Mouse (Mus musculus): ENCODE results near the gene Ccl27a. TPM values are rescaled to one million over a fixed set of nuclear protein-coding genes. Genes with fewer than 3 reads are reported as not detected.

The Ccl27a gene
- polyA plus RNA-seq, 1 experiment from 2014 or later, result 219 TPM

- 85% methylated on average over 11 of the region's 11 CpGs for WGBS
Measured at GRCm38 (mm10) chr4:41758021-41758420, 16.0 kb downstream of the Ccl27a start.

GRCm38 (mm10) chr4:41757321-41757720, 16.7 kb downstream of the Ccl27a start:
- H3K27ac ChIP-seq (ENCODE audit: low read length), result no peak overlapping the region
- WGBS, result 92% methylated on average over 13 of the region's 13 CpGs

More at GRCm38 (mm10) chr4:41758021-41758420, 16.0 kb downstream of the Ccl27a start:
- no peak overlapping the region for H3K9ac ChIP-seq (replicated peaks; ENCODE audit: low read depth, low read length)
- no peak overlapping the region for H3K4me2 ChIP-seq (ENCODE audit: low read length)
- H3K4me1 ChIP-seq (replicated peaks; ENCODE audit: control insufficient read depth, insufficient read depth, low read length), result peaks cover 40% of the 10 kb centered on the region
- H3K27me3 ChIP-seq (replicated peaks; ENCODE audit: control insufficient read depth, insufficient read depth, low read length), result no peaks in the 10 kb centered on the region
- no peak overlapping the region for H3K4me3 ChIP-seq (replicated peaks; ENCODE audit: low read length)
- no peaks in the 10 kb centered on the region for H3K36me3 ChIP-seq (ENCODE audit: control insufficient read depth, insufficient read depth)
- no peak for ATAC-seq
- H3K27ac ChIP-seq (ENCODE audit: low read length), result no peak overlapping the region
- H3K9me3 ChIP-seq (ENCODE audit: control insufficient read depth, low read length), result no peaks in the 10 kb centered on the region

GRCm38 (mm10) chr4:41756440-41756839, 17.6 kb downstream of the Ccl27a start:
- Histone ChIP-seq H3K4me2 (ENCODE audit: low read length) (peak overlapping the region; percentile 93), H3K9ac (replicated peaks; ENCODE audit: low read depth, low read length) (peak overlapping the region; percentile 71; the same call in 1 of the 2 replicates), H3K4me3 (replicated peaks; ENCODE audit: low read length) (peak overlapping the region; percentile 73), H3K27ac (ENCODE audit: low read length) (no peak overlapping the region), H3K9me3 (ENCODE audit: control insufficient read depth, low read length) (no peaks in the 10 kb centered on the region), H3K4me1 (replicated peaks; ENCODE audit: control insufficient read depth, insufficient read depth, low read length) (peaks cover 26% of the 10 kb centered on the region), H3K36me3 (ENCODE audit: control insufficient read depth, insufficient read depth) (no peaks in the 10 kb centered on the region), H3K27me3 (replicated peaks; ENCODE audit: control insufficient read depth, insufficient read depth, low read length) (no peaks in the 10 kb centered on the region)
- no peak for ATAC-seq
- 77% methylated on average over 8 of the region's 8 CpGs for WGBS

More at GRCm38 (mm10) chr4:41757321-41757720, 16.7 kb downstream of the Ccl27a start:
- Histone ChIP-seq H3K4me2 (ENCODE audit: low read length) (no peak overlapping the region), H3K4me3 (replicated peaks; ENCODE audit: low read length) (no peak overlapping the region), H3K9me3 (ENCODE audit: control insufficient read depth, low read length) (no peaks in the 10 kb centered on the region), H3K36me3 (ENCODE audit: control insufficient read depth, insufficient read depth) (no peaks in the 10 kb centered on the region), H3K9ac (replicated peaks; ENCODE audit: low read depth, low read length) (no peak overlapping the region), H3K27me3 (replicated peaks; ENCODE audit: control insufficient read depth, insufficient read depth, low read length) (no peaks in the 10 kb centered on the region), H3K4me1 (replicated peaks; ENCODE audit: control insufficient read depth, insufficient read depth, low read length) (peaks cover 33% of the 10 kb centered on the region)
- ATAC-seq, result no peak

GRCm38 (mm10) chr4:41755338-41756305, 18.4 kb downstream of the Ccl27a start, which contains the start of gene Sigmar1:
Gene Sigmar1 (minus strand): TSS chr4:41756157.
- peak within 1 kb of the TSS; percentile 73 for H3K4me3 ChIP-seq (replicated peaks; ENCODE audit: low read length)
- H3K4me1 ChIP-seq (replicated peaks; ENCODE audit: control insufficient read depth, insufficient read depth, low read length), result peaks cover 18% of the 10 kb centered on the region
- WGBS, result under 1% methylated on average over 57 of the region's 57 CpGs
- peak; percentile 56 for ATAC-seq
- H3K36me3 ChIP-seq (ENCODE audit: control insufficient read depth, insufficient read depth), result no peaks in the 10 kb centered on the region
- peak within 1 kb of the TSS; percentile 93 for H3K4me2 ChIP-seq (ENCODE audit: low read length)
- peak within 1 kb of the TSS; percentile 58 for H3K27ac ChIP-seq (ENCODE audit: low read length)
- H3K27me3 ChIP-seq (replicated peaks; ENCODE audit: control insufficient read depth, insufficient read depth, low read length), result no peaks in the 10 kb centered on the region
- no peaks in the 10 kb centered on the region for H3K9me3 ChIP-seq (ENCODE audit: control insufficient read depth, low read length)
- H3K9ac ChIP-seq (replicated peaks; ENCODE audit: low read depth, low read length), result peak within 1 kb of the TSS; percentile 71

GRCm38 (mm10) chr4:41754797-41755337, 19.2 kb downstream of the Ccl27a start, which contains the start of gene Galt:
Gene Galt (plus strand): TSS chr4:41755228.
- Histone ChIP-seq H3K27ac (ENCODE audit: low read length) (peak within 1 kb of the TSS; percentile 58), H3K36me3 (ENCODE audit: control insufficient read depth, insufficient read depth) (no peaks in the 10 kb centered on the region), H3K4me3 (replicated peaks; ENCODE audit: low read length) (peak within 1 kb of the TSS; percentile 73), H3K4me1 (replicated peaks; ENCODE audit: control insufficient read depth, insufficient read depth, low read length) (peaks cover 11% of the 10 kb centered on the region), H3K27me3 (replicated peaks; ENCODE audit: control insufficient read depth, insufficient read depth, low read length) (no peaks in the 10 kb centered on the region), H3K9me3 (ENCODE audit: control insufficient read depth, low read length) (no peaks in the 10 kb centered on the region), H3K4me2 (ENCODE audit: low read length) (peak within 1 kb of the TSS; percentile 93), H3K9ac (replicated peaks; ENCODE audit: low read depth, low read length) (peak within 1 kb of the TSS; percentile 71)
- WGBS, result 11% methylated on average over 14 of the region's 14 CpGs
- peak; percentile 43 for ATAC-seq

GRCm38 (mm10) chr4:41745021-41745420, 29.0 kb downstream of the Ccl27a start:
- H3K36me3 ChIP-seq (ENCODE audit: control insufficient read depth, insufficient read depth), result no peaks in the 10 kb centered on the region
- WGBS, result 71% methylated on average over 1 of the region's 1 CpGs
- H3K9ac ChIP-seq (replicated peaks; ENCODE audit: low read depth, low read length), result no peak overlapping the region
- H3K4me3 ChIP-seq (replicated peaks; ENCODE audit: low read length), result no peak overlapping the region
- no peak for ATAC-seq
- H3K4me2 ChIP-seq (ENCODE audit: low read length), result no peak overlapping the region
- H3K27me3 ChIP-seq (replicated peaks; ENCODE audit: control insufficient read depth, insufficient read depth, low read length), result 0 out of 2 replicates have a peak, but pooled peaks cover 3% of the 10 kb centered on the region
- no peak overlapping the region for H3K27ac ChIP-seq (ENCODE audit: low read length)
- H3K9me3 ChIP-seq (ENCODE audit: control insufficient read depth, low read length), result 0 out of 2 replicates have a peak, but pooled peaks cover 3% of the 10 kb centered on the region
- H3K4me1 ChIP-seq (replicated peaks; ENCODE audit: control insufficient read depth, insufficient read depth, low read length), result peaks cover 12% of the 10 kb centered on the region

- no peak overlapping the region for H3K9ac ChIP-seq (replicated peaks; ENCODE audit: low read depth, low read length)
- no peak for ATAC-seq
- H3K27ac ChIP-seq (ENCODE audit: low read length), result no peak overlapping the region
- 0 out of 2 replicates have a peak, but pooled peaks cover 3% of the 10 kb centered on the region for H3K27me3 ChIP-seq (replicated peaks; ENCODE audit: control insufficient read depth, insufficient read depth, low read length)
- H3K36me3 ChIP-seq (ENCODE audit: control insufficient read depth, insufficient read depth), result no peaks in the 10 kb centered on the region
- H3K4me3 ChIP-seq (replicated peaks; ENCODE audit: low read length), result no peak overlapping the region
- 0 out of 2 replicates have a peak, but pooled peaks cover 3% of the 10 kb centered on the region for H3K9me3 ChIP-seq (ENCODE audit: control insufficient read depth, low read length)
- peaks cover 21% of the 10 kb centered on the region for H3K4me1 ChIP-seq (replicated peaks; ENCODE audit: control insufficient read depth, insufficient read depth, low read length)
- 79% methylated on average over 2 of the region's 2 CpGs for WGBS
- no peak overlapping the region for H3K4me2 ChIP-seq (ENCODE audit: low read length)
Measured at GRCm38 (mm10) chr4:41744131-41744530, 29.9 kb downstream of the Ccl27a start.

GRCm38 (mm10) chr4:41741158-41741560, 32.9 kb downstream of the Ccl27a start:
- H3K27me3 ChIP-seq (replicated peaks; ENCODE audit: control insufficient read depth, insufficient read depth, low read length), result 0 out of 2 replicates have a peak, but pooled peaks cover 3% of the 10 kb centered on the region
- 0% methylated on average over 27 of the region's 27 CpGs for WGBS
- H3K4me1 ChIP-seq (replicated peaks; ENCODE audit: control insufficient read depth, insufficient read depth, low read length), result peaks cover 21% of the 10 kb centered on the region
- peak overlapping the region; percentile 93 for H3K4me2 ChIP-seq (ENCODE audit: low read length)
- H3K36me3 ChIP-seq (ENCODE audit: control insufficient read depth, insufficient read depth), result no peaks in the 10 kb centered on the region; the same call in 1 of the 2 replicates
- ATAC-seq, result peak; percentile 96
- H3K9ac ChIP-seq (replicated peaks; ENCODE audit: low read depth, low read length), result peak overlapping the region; percentile 82
- 0 out of 2 replicates have a peak, but pooled peaks cover 3% of the 10 kb centered on the region for H3K9me3 ChIP-seq (ENCODE audit: control insufficient read depth, low read length)
- peak overlapping the region; percentile 82 for H3K4me3 ChIP-seq (replicated peaks; ENCODE audit: low read length)
- H3K27ac ChIP-seq (ENCODE audit: low read length), result peak overlapping the region; percentile 80

Measured in forebrain, embryonic 16.5 days (tissue).